Mouse (Mus musculus): ENCODE results near the gene Pias3. TPM values are rescaled to one million over a fixed set of nuclear protein-coding genes. Genes with fewer than 3 reads are reported as not detected.

The Pias3 gene
- polyA plus RNA-seq, 1 experiment from 2014 or later = 42.6 TPM

DNA sequence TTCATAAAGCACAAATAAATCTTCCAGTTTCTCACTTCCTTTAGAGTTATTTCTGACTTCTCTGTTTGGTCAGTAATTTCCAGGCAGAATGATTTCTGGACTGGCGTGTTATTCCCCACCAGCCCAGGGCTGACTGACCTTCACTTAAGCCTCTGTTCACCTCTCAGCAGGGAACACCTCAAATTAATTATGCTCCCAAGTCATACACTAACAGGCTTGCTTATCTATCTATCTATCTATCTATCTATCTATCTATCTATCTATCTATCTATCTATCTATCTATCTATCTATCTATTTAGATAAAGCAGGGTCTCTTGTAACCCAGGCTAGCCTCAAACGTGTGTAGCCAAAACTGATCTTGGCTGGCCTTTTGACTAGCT is 12.5 kb downstream of the Pias3 start:
- Histone ChIP-seq H3K36me3 (peaks cover 40% of the 10 kb centered on the region), H3K9ac (peak overlapping the region; percentile 71; the same call in 1 of the 2 replicates), H3K4me1 (replicated peaks) (peaks cover 6% of the 10 kb centered on the region), H3K27ac (replicated peaks) (no peak overlapping the region), H3K4me2 (peak overlapping the region; percentile 96), H3K4me3 (peak overlapping the region; percentile 53), H3K9me3 (no peaks in the 10 kb centered on the region), H3K27me3 (no peaks in the 10 kb centered on the region)
- 56% methylated on average over 2 of the region's 2 CpGs for WGBS
- ATAC-seq (ENCODE audit: low FRiP score, low read depth) = no peak

DNA sequence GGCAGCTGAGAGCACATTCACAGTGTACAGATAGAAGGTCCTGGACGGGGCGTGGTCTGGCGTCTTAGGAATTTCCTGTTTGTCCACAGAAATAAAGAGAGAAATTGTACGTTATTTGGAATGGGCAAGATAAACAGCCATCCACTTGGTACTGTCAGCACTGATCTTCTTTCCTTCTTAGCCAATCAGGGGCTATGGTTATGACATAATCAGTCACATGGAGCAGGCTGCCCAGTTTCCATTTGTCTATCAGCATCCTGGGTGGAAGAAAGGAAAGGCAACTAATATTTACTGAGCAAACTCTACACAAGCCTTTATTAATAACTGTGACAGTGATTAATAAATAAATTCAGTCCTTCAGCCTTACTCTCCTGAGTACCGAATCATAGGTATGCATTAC is 18.1 kb downstream of the Pias3 start:
- H3K27me3 ChIP-seq = no peaks in the 10 kb centered on the region
- no peak overlapping the region for H3K4me3 ChIP-seq
- no peak overlapping the region for H3K4me2 ChIP-seq
- H3K9me3 ChIP-seq = no peaks in the 10 kb centered on the region
- H3K27ac ChIP-seq (replicated peaks) = no peak overlapping the region
- no peak overlapping the region for H3K9ac ChIP-seq
- no peaks in the 10 kb centered on the region for H3K4me1 ChIP-seq (replicated peaks)
- WGBS = 96% methylated on average over 5 of the region's 5 CpGs
- peaks cover 58% of the 10 kb centered on the region for H3K36me3 ChIP-seq
- no peak for ATAC-seq (ENCODE audit: low FRiP score, low read depth)

DNA sequence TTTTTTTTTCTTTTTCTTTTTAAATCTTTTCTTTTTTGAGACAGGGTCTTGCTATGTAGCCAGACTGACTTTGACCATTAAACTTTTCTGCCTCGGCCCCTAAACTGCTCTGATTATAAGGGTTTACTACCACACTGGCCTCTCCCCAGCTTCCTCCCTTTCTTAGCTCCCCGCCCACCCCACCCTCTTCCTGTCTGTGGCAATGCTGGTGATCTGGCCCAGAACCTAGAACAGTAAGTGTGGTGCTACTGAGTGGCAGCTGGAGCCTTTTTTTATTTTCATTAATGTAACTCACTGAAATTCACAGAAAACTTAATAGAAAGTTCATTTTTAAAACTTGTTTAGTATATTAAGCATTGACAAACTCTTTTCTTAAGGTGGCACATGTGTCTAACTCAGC is 19.7 kb downstream of the Pias3 start:
- H3K36me3 ChIP-seq = peaks cover 55% of the 10 kb centered on the region
- no peak overlapping the region for H3K4me2 ChIP-seq
- H3K9ac ChIP-seq = no peak overlapping the region
- no peak overlapping the region for H3K27ac ChIP-seq (replicated peaks)
- H3K9me3 ChIP-seq = no peaks in the 10 kb centered on the region
- 82% methylated on average over 2 of the region's 2 CpGs for WGBS
- no peak for ATAC-seq (ENCODE audit: low FRiP score, low read depth)
- H3K4me1 ChIP-seq (replicated peaks) = no peaks in the 10 kb centered on the region
- no peaks in the 10 kb centered on the region for H3K27me3 ChIP-seq
- no peak overlapping the region for H3K4me3 ChIP-seq

DNA sequence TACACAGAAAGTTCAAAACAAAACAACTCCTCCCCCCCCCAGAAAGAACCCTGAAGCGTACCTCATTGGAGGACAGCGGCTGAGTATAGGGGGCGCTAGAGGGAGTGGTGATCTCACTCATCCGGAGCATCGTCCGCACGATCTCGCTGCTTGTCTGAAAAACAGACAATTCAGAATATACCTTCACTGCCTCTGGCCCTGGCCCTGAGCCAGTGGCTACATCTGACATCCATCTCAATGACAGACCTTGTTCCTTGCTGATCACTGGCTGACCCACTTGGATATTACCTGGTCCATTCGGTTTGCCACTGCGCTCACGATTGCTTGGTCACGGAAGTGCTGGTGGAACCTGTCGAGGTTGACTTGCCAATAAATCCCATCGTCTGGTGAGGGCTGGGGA is 23.0 kb downstream of the Pias3 start:
- Histone ChIP-seq H3K27ac (replicated peaks) (no peak overlapping the region), H3K4me1 (replicated peaks) (no peaks in the 10 kb centered on the region), H3K9me3 (no peaks in the 10 kb centered on the region), H3K4me3 (no peak overlapping the region), H3K9ac (no peak overlapping the region), H3K36me3 (peaks cover 30% of the 10 kb centered on the region), H3K27me3 (no peaks in the 10 kb centered on the region), H3K4me2 (peak overlapping the region; percentile 27)
- ATAC-seq (ENCODE audit: low FRiP score, low read depth) = peak; percentile 19; the same call in 1 of the 2 replicates
- 25% methylated on average over 14 of the region's 14 CpGs for WGBS

DNA sequence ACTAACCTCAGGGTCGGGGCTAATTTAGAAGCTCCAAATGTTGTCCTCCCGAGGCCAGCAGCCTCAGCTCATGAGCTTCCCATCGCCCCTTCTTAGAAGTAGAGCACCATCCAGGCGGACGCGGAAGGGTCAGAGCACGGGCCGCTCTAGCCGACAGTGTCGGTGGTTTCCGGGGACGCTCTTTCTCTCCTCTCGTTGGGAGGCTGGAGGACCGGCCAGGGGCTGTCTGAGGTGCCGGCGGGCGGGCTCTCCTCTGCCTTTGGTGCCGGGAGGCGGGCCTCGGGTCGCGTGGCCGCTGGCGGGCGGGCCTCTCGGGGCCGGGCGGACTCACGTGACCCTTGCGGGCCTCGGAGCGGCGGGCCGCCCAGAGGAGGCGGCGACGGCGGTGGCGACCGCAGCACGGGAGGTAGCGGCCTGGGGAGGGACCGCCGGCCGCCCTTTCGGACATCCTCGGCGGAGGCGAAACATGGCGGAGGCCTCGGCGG is 31.2 kb downstream of the Pias3 start, which contains the start of the genes Polr3c and Rnf115:
Gene Polr3c, minus strand, starts transcription at position 286 of the 485 bp plus-strand sequence.
Gene Rnf115, plus strand, starts transcription at position 322 of the 485 bp plus-strand sequence.
- Histone ChIP-seq H3K9me3 (no peaks in the 10 kb centered on the region), H3K9ac (peak within 1 kb of the TSS; percentile 92), H3K4me2 (peak within 1 kb of the TSS; percentile 77), H3K36me3 (peaks cover 2% of the 10 kb centered on the region; the same call in 1 of the 2 replicates), H3K4me3 (peak within 1 kb of the TSS; percentile 81), H3K4me1 (replicated peaks) (peaks cover 42% of the 10 kb centered on the region), H3K27ac (replicated peaks) (peak within 1 kb of the TSS; percentile 86), H3K27me3 (no peaks in the 10 kb centered on the region)
- peak; percentile 97 for ATAC-seq (ENCODE audit: low FRiP score, low read depth)
- WGBS = 0% methylated on average over 39 of the region's 52 CpGs

DNA sequence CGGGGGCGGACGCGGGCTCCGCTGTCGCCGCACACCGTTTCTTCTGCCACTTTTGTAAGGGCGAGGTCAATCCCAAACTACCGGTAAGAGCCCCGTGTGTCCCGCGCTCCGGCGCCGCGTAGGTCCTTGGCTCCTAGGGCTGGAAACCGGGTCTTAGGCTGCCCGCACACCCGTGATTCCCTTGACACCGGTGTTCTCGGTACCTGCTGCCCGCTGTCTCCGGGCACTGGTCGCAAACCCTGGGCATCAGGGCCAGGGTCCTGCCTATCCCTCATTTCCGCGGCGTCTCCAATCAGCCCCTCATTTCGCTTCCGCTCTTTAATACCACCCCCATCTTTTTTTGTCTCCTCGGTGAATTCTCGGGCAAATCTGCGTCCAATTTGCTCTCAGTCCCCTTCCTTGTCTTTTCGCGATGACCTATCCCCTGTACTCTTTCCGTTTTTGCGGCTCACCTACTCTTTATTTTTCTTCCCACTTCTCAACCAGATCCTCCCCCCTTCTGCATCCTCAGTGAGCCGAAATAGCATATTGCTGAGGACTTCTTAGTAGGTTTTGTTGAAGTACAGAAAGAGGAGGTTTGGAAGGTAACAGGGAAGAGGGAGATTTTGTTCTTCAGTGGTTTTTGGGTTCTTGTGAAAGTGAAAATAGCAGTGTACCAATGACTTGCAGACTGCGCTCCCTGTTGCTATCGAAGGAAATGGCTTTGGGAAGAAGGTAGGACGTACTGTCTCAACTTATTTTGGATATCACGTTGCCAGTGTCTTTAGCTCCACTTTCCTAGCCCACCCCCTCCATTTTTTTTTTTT is 31.8 kb downstream of the Pias3 start:
- WGBS = under 1% methylated on average over 42 of the region's 42 CpGs
- peak; percentile 67; the same call in 1 of the 2 replicates for ATAC-seq (ENCODE audit: low FRiP score, low read depth)
- Histone ChIP-seq H3K4me2 (peak overlapping the region; percentile 77), H3K36me3 (peaks cover 2% of the 10 kb centered on the region; the same call in 1 of the 2 replicates), H3K9me3 (no peaks in the 10 kb centered on the region), H3K27ac (replicated peaks) (peak overlapping the region; percentile 86), H3K9ac (peak overlapping the region; percentile 92), H3K4me3 (peak overlapping the region; percentile 81), H3K27me3 (no peaks in the 10 kb centered on the region), H3K4me1 (replicated peaks) (peaks cover 42% of the 10 kb centered on the region)

DNA sequence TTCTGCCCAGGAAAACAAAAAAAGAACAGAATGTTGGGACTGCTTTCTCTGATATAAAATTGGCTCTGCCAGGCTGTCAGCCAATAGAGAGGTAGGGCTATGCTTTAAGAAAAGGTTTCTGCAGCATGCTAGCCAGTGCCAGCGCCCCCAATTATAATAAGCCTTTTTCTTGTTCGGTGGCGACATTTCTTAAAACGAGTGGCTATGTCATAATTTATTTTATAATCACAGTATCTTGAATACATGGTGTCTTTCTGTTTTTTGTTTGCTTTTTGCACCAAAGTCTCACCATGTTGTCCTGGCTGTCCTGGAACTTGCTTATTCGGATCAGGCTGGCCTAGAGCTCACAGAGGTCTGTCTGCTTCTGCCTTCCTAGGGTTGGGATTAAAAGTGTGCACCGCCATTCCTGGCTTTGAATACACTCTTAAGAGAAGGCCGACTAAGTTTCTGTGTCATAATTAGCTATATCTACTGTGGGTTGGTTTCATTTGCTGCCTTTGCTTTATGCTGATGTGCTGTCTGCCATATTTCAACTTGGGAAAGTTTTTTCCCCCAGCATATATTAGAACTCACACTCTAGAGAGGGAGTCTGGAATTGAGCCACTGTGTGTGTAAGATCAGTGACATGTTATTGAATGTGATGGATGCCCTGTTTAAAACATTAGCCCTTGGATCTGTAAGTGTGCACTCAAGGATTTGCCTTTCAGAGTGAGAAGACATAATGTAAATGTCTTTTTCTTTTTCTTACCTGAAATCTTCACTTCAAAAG is 32.6 kb downstream of the Pias3 start:
- WGBS = 42% methylated on average over 7 of the region's 7 CpGs
- Histone ChIP-seq H3K9me3 (no peaks in the 10 kb centered on the region), H3K4me2 (peak overlapping the region; percentile 77), H3K36me3 (no peaks in the 10 kb centered on the region), H3K4me3 (peak overlapping the region; percentile 81), H3K4me1 (replicated peaks) (peaks cover 42% of the 10 kb centered on the region), H3K9ac (peak overlapping the region; percentile 92), H3K27ac (replicated peaks) (peak overlapping the region; percentile 86), H3K27me3 (no peaks in the 10 kb centered on the region)
- no peak for ATAC-seq (ENCODE audit: low FRiP score, low read depth)

DNA sequence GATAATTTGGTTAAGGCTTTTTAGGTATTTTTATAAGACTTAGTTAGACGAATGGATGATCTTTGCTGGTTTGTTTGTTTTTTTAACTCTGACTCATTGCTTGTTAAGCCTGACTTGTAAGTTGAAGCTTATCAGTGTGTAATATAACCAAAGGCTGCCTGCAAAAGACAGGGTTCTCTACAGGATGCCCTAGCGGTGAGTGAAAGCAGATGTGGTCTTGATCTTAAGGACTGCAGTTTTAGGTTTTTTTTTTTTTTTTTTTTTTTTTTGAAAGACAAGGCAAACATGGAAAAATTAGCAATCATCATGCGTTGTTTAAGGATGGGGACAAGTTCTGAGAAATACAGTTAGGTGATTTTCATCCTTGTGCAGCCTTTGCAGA is 33.2 kb downstream of the Pias3 start:
- peaks cover 42% of the 10 kb centered on the region for H3K4me1 ChIP-seq (replicated peaks)

DNA sequence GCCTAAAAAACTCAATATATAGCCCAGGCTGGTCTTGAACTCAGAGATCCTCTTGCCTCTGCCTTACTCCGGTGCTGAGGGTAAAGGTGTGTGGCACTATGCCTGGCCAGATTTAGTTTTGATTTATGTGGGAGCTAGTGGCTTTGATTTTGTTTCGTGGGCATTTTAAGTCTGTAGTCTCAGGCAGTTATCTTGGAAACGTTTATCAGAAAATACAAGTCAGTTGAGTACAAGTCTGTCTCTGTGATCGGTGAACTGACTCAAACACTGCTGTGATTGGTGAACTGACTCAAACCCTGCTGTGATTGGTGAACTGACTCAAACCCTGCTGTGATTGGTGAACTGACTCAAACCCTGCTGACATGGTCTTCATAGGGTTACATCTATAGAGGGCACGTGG is 34.6 kb downstream of the Pias3 start:
- Histone ChIP-seq H3K4me2 (no peak overlapping the region), H3K36me3 (no peaks in the 10 kb centered on the region), H3K27me3 (no peaks in the 10 kb centered on the region), H3K4me1 (replicated peaks) (peaks cover 44% of the 10 kb centered on the region), H3K4me3 (no peak overlapping the region), H3K9me3 (no peaks in the 10 kb centered on the region), H3K27ac (replicated peaks) (no peak overlapping the region), H3K9ac (no peak overlapping the region)
- no peak for ATAC-seq (ENCODE audit: low FRiP score, low read depth)
- 66% methylated on average over 5 of the region's 5 CpGs for WGBS

More for the DNA sequence above, 33.2 kb downstream of the Pias3 start:
- H3K27me3 ChIP-seq = no peaks in the 10 kb centered on the region
- no peak overlapping the region for H3K9ac ChIP-seq
- peak overlapping the region; percentile 81; the same call in 1 of the 2 replicates for H3K4me3 ChIP-seq
- no peaks in the 10 kb centered on the region for H3K36me3 ChIP-seq
- no peaks in the 10 kb centered on the region for H3K9me3 ChIP-seq
- H3K4me2 ChIP-seq = peak overlapping the region; percentile 77
- no peak overlapping the region for H3K27ac ChIP-seq (replicated peaks)
- 80% methylated on average over 3 of the region's 3 CpGs for WGBS
- no peak for ATAC-seq (ENCODE audit: low FRiP score, low read depth)

DNA sequence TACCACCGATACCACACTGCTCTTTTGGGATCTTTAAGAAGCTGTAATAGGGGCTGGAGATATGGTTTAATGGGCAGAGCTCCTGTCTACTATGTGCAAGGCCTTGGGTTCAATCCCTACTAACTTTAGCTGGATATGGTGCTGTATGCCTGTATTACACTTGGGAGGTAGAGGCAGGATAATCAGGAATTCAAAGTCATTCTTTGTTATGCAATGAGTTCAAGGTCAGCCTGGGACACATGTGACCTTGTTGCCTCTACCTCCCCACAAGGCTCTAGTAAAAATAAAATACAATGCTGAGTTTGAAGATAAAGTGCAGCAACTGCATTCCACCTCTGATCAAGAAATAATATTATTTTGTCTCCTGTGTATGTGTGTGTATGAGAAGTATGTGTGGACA is 37.8 kb downstream of the Pias3 start:
- no peaks in the 10 kb centered on the region for H3K9me3 ChIP-seq
- ATAC-seq (ENCODE audit: low FRiP score, low read depth) = no peak
- no peak overlapping the region for H3K4me3 ChIP-seq
- no peak overlapping the region for H3K9ac ChIP-seq
- 97% methylated on average over 1 of the region's 1 CpGs for WGBS
- peaks cover 29% of the 10 kb centered on the region for H3K4me1 ChIP-seq (replicated peaks)
- no peak overlapping the region for H3K27ac ChIP-seq (replicated peaks)
- H3K4me2 ChIP-seq = no peak overlapping the region
- no peaks in the 10 kb centered on the region for H3K27me3 ChIP-seq
- H3K36me3 ChIP-seq = no peaks in the 10 kb centered on the region

DNA sequence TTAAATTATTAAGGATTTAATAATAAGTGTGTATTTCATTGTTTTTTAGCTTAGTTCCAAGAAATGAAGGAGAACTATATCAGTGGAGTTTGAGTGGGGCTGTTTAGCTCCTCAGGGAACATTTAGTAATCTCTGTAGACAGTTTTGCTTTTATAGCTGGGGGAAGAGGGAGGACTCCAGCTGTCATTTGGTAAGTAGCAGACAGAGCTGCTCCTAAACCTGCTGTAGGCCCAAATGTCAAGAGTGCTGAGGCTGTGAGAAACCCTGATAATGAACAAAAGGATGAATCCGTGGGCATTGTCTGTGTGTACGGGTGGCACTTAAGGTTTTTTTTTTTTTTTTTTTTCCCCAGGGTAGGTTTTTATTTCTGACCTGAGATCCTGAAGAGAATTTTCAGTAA is 39.0 kb downstream of the Pias3 start:
- no peak overlapping the region for H3K4me3 ChIP-seq
- 72% methylated on average over 2 of the region's 2 CpGs for WGBS
- no peaks in the 10 kb centered on the region for H3K36me3 ChIP-seq
- no peaks in the 10 kb centered on the region for H3K27me3 ChIP-seq
- H3K9me3 ChIP-seq = no peaks in the 10 kb centered on the region
- H3K27ac ChIP-seq (replicated peaks) = no peak overlapping the region
- H3K4me2 ChIP-seq = no peak overlapping the region
- no peak for ATAC-seq (ENCODE audit: low FRiP score, low read depth)
- H3K4me1 ChIP-seq (replicated peaks) = peaks cover 19% of the 10 kb centered on the region
- no peak overlapping the region for H3K9ac ChIP-seq

All from hindbrain, embryonic 15.5 days (tissue).